Mouse (Mus musculus): Measurements from ENCODE around the gene Umodl1. TPM values are rescaled to one million over a fixed set of nuclear protein-coding genes. Genes with fewer than 3 reads are reported as not detected.

The Umodl1 gene
- total and polyA plus RNA-seq, 3 experiments = not detected

DNA sequence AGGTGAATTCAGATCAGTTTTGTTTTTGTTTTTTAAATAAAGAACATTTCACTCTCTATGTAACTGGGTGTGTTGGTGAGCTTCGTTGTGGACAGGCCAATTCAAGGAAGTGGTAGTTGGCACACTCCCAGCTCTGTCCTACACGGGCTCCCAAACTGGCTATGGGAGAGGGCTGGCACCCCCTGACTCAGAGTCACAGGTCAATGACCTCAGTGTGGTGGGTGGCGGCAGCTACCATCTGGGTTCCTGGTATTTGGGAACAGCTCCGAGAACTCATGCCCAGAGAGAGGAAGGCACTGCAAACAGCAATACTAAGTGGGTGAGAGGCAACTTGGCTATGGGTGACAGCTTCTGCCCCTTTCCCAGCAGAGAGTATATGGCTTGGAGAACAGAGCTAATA is 83.9 kb downstream of the Umodl1 start:
- peaks cover 25 to 46% of the 10 kb centered on the region in 2 experiments for H3K4me1 ChIP-seq (ENCODE audit: control insufficient read depth in 1 of 2, insufficient read depth in 2 of 2, low read length in 2 of 2)
- peak overlapping the region; percentile 13; the same call in 1 of the 2 replicates for H3K9ac ChIP-seq (ENCODE audit: control insufficient read depth, low read depth, low read length, poor library complexity, severe bottlenecking)
- no peak overlapping the region for H3K4me3 ChIP-seq (ENCODE audit: control insufficient read depth in 1 of 2, insufficient read depth in 1 of 2, low read depth in 2 of 2, low read length in 2 of 2)
- no peaks in the 10 kb centered on the region for H3K9me3 ChIP-seq (replicated peaks; ENCODE audit: insufficient read depth, low read length)
- DNase-seq (ENCODE audit: low read depth, low spot score) = peak; percentile 56
- TF ChIP-seq ZKSCAN1 (IDR thresholded peaks at IDR 0.05; ENCODE audit: low read depth, low read length) (no peak), EP300 (IDR thresholded peaks at IDR 0.05; ENCODE audit: low read depth in 1 of 2, low read length in 2 of 2) (0 out of 4 replicates have a peak, but pooled peaks of 1 of the 2 experiments have one; percentile 3), RAD21 (IDR thresholded peaks at IDR 0.05; ENCODE audit: low read depth, low read length) (no peak)
- H3K27ac ChIP-seq (ENCODE audit: control insufficient read depth, low read depth, low read length) = peak overlapping the region; percentile 19; the same call in 1 of the 2 replicates
- H3K79me2 ChIP-seq (ENCODE audit: control insufficient read depth, insufficient read depth, low read length, poor library complexity) = no peaks in the 10 kb centered on the region
- H3K36me3 ChIP-seq (ENCODE audit: control insufficient read depth in 1 of 2, insufficient read depth in 2 of 2, low read length in 2 of 2) = peaks cover 0 to 42% of the 10 kb centered on the region in 2 experiments; a peak in 2 of 4 replicates
- H3K27me3 ChIP-seq (ENCODE audit: control insufficient read depth in 1 of 2, insufficient read depth in 2 of 2, low read length in 2 of 2) = no peaks in the 10 kb centered on the region

DNA sequence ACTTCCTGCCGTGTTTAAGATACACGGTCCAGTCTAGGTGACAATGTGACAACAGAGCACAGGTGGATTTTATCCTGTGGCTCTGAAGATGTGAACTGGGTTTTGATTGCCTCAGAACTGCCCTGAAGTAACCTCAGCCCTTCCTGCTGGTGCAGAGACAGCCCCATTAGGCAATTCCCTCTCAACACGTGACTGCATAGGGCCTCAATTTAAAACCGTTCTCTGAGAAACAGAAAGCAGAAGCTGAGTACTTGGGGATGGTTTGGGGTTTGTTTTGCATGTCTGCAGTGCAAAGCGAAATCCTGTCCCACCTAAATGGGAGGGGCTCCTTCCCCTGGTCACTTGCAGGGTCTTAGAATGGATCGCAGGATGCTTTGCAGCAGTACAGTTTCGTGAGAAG is 85.2 kb downstream of the Umodl1 start:
- peaks cover 0 to 31% of the 10 kb centered on the region in 2 experiments; a peak in 2 of 4 replicates for H3K36me3 ChIP-seq (ENCODE audit: control insufficient read depth in 1 of 2, insufficient read depth in 2 of 2, low read length in 2 of 2)
- H3K4me1 ChIP-seq (ENCODE audit: control insufficient read depth in 1 of 2, insufficient read depth in 2 of 2, low read length in 2 of 2) = peaks cover 21 to 37% of the 10 kb centered on the region in 2 experiments
- H3K27me3 ChIP-seq (ENCODE audit: control insufficient read depth in 1 of 2, insufficient read depth in 2 of 2, low read length in 2 of 2) = no peaks in the 10 kb centered on the region
- H3K79me2 ChIP-seq (ENCODE audit: control insufficient read depth, insufficient read depth, low read length, poor library complexity) = no peaks in the 10 kb centered on the region
- peak overlapping the region; percentile 30 to 36 for H3K4me3 ChIP-seq (ENCODE audit: control insufficient read depth in 1 of 2, insufficient read depth in 1 of 2, low read depth in 2 of 2, low read length in 2 of 2)
- peak overlapping the region; percentile 37 for H3K9ac ChIP-seq (ENCODE audit: control insufficient read depth, low read depth, low read length, poor library complexity, severe bottlenecking)
- no peaks in the 10 kb centered on the region for H3K9me3 ChIP-seq (replicated peaks; ENCODE audit: insufficient read depth, low read length)
- DNase-seq (ENCODE audit: low read depth, low spot score) = peak; percentile 89
- H3K27ac ChIP-seq (ENCODE audit: control insufficient read depth, low read depth, low read length) = peak overlapping the region; percentile 76
- TF ChIP-seq TBP (IDR thresholded peaks at IDR 0.05; ENCODE audit: low read depth, low read length) (peak; percentile 67), TAL1 (IDR thresholded peaks at IDR 0.05; ENCODE audit: low read length) (no peak), RCOR1 (IDR thresholded peaks at IDR 0.05; ENCODE audit: low read depth, low read length) (0 out of 2 replicates have a peak, but pooled peaks have one; percentile 25), USF1 (IDR thresholded peaks at IDR 0.05; ENCODE audit: low read depth, low read length) (peak; percentile 97), ZNF384 (IDR thresholded peaks at IDR 0.05; ENCODE audit: low read depth, low read length) (no peak), UBTF (IDR thresholded peaks at IDR 0.05; ENCODE audit: borderline replicate concordance, insufficient read depth, low read depth, low read length) (no peak), CTCF (IDR thresholded peaks at IDR 0.05 in 2 of 3, conservative IDR thresholded peaks at IDR 0.05 in 1 of 3; ENCODE audit: control insufficient read depth in 1 of 3, insufficient read depth in 1 of 3, low read depth in 2 of 3, low read length in 3 of 3, poor library complexity in 1 of 3, severe bottlenecking in 1 of 3) (no peak), CHD1 (IDR thresholded peaks at IDR 0.05; ENCODE audit: low read depth, low read length) (no peak), TCF12 (IDR thresholded peaks at IDR 0.05; ENCODE audit: low read depth, low read length) (peak; percentile 46; the same call in 1 of the 2 replicates), ZC3H11A (IDR thresholded peaks at IDR 0.05; ENCODE audit: low read depth, low read length) (no peak), POLR2AphosphoS2 (IDR thresholded peaks at IDR 0.05; ENCODE audit: low read length) (no peak), RAD21 (IDR thresholded peaks at IDR 0.05; ENCODE audit: low read depth, low read length) (no peak), SIN3A (IDR thresholded peaks at IDR 0.05; ENCODE audit: low read length) (peak; percentile 74), MAX (IDR thresholded peaks at IDR 0.05; ENCODE audit: low read length) (peak; percentile 97), NRF1 (IDR thresholded peaks at IDR 0.05; ENCODE audit: insufficient read depth, low read depth, low read length, poor library complexity, severe bottlenecking) (no peak), USF2 (IDR thresholded peaks at IDR 0.05; ENCODE audit: borderline replicate concordance in 1 of 2, insufficient read depth in 1 of 2, low read depth in 1 of 2, low read length in 2 of 2) (peak; percentile 45 to 86; a peak in 3 of 4 replicates), ETS1 (IDR thresholded peaks at IDR 0.05; ENCODE audit: low read depth, low read length) (peak; percentile 80), EP300 (IDR thresholded peaks at IDR 0.05; ENCODE audit: low read depth in 1 of 2, low read length in 2 of 2) (peak; percentile 42 to 78; a peak in 3 of 4 replicates), MAFK (IDR thresholded peaks at IDR 0.05; ENCODE audit: borderline replicate concordance, low read depth, low read length) (no peak), NELFE (IDR thresholded peaks at IDR 0.05; ENCODE audit: low read depth, low read length) (no peak), KAT2A (conservative IDR thresholded peaks at IDR 0.05; ENCODE audit: low read depth, low read length) (no peak), MYC (IDR thresholded peaks at IDR 0.05; ENCODE audit: low read depth, low read length) (peak; percentile 87), CHD2 (IDR thresholded peaks at IDR 0.05; ENCODE audit: low read length) (no peak), SMC3 (IDR thresholded peaks at IDR 0.05; ENCODE audit: low read depth, low read length) (no peak), GATA1 (IDR thresholded peaks at IDR 0.05; ENCODE audit: low read depth, low read length) (no peak), GABPA (IDR thresholded peaks at IDR 0.05; ENCODE audit: low read depth, low read length) (no peak), E2F4 (IDR thresholded peaks at IDR 0.05; ENCODE audit: borderline replicate concordance, low read depth, low read length) (no peak), POLR2A (IDR thresholded peaks at IDR 0.05; ENCODE audit: control insufficient read depth in 1 of 2, insufficient read depth in 1 of 2, low read depth in 1 of 2, low read length in 2 of 2, poor library complexity in 1 of 2) (peak in 1 of 2 experiments; percentile 59; a peak in 2 of 4 replicates), BHLHE40 (IDR thresholded peaks at IDR 0.05; ENCODE audit: borderline replicate concordance, low read depth, low read length) (peak; percentile 95), MYB (IDR thresholded peaks at IDR 0.05; ENCODE audit: low read depth, low read length) (0 out of 2 replicates have a peak, but pooled peaks have one; percentile 29)

Data from MEL (cell line).